Mouse (Mus musculus): ENCODE measurements around the gene Procr. TPM values are rescaled to one million over a fixed set of nuclear protein-coding genes. Genes with fewer than 3 reads are reported as not detected.
"Not testable (repeated sequence)": the region's sequence is repeated elsewhere in the genome, so short reads cannot be mapped to it uniquely, and the experiment has no call there.

Gene Procr
- polyA plus RNA-seq (2012; rRNA removed), result 19.3 and 21.2 TPM in 2 replicates

GRCm38 (mm10) chr2:155751014-155751786 is at the start of gene Procr:
TSS of gene Procr (plus strand) at chr2:155751117.
- DNase-seq (ENCODE audit: low spot score), result no peak

- no peak for DNase-seq (ENCODE audit: low spot score)
Observed at GRCm38 (mm10) chr2:155701399-155701919, 49.5 kb upstream of the Procr start.

GRCm38 (mm10) chr2:155703630-155704029 is 47.3 kb upstream of the Procr start:
- DNase-seq (ENCODE audit: low spot score), result no peak

- DNase-seq (ENCODE audit: low spot score), result no peak
Observed at GRCm38 (mm10) chr2:155707251-155707650, 43.7 kb upstream of the Procr start.

- DNase-seq (ENCODE audit: low spot score), result no peak
Observed at GRCm38 (mm10) chr2:155710557-155710956, 40.4 kb upstream of the Procr start.

GRCm38 (mm10) chr2:155717082-155717990 is 33.6 kb upstream of the Procr start:
- no peak for DNase-seq (ENCODE audit: low spot score)

GRCm38 (mm10) chr2:155720585-155720984 is 30.3 kb upstream of the Procr start:
- no peak for DNase-seq (ENCODE audit: low spot score)

- DNase-seq (ENCODE audit: low spot score), result no peak
Observed at GRCm38 (mm10) chr2:155724036-155724435, 26.9 kb upstream of the Procr start.

GRCm38 (mm10) chr2:155724526-155724925 is 26.4 kb upstream of the Procr start:
- DNase-seq (ENCODE audit: low spot score), result no peak

- DNase-seq (ENCODE audit: low spot score), result no peak
Observed at GRCm38 (mm10) chr2:155726302-155726701, 24.6 kb upstream of the Procr start.

GRCm38 (mm10) chr2:155727764-155728395 is 23.0 kb upstream of the Procr start:
- DNase-seq (ENCODE audit: low spot score), result no peak

- no peak for DNase-seq (ENCODE audit: low spot score)
Observed at GRCm38 (mm10) chr2:155728742-155729141, 22.2 kb upstream of the Procr start.

- peak; percentile 71 for DNase-seq (ENCODE audit: low spot score)
Observed at GRCm38 (mm10) chr2:155729158-155729645, 21.7 kb upstream of the Procr start, which contains the start of gene Edem2. TSS of gene Edem2 (minus strand) at chr2:155729475.

GRCm38 (mm10) chr2:155735080-155735479 is 15.8 kb upstream of the Procr start:
- no peak for DNase-seq (ENCODE audit: low spot score)

- DNase-seq (ENCODE audit: low spot score), result not testable (repeated sequence)
Observed at GRCm38 (mm10) chr2:155735766-155736165, 15.2 kb upstream of the Procr start, which contains the start of gene Gm17581. TSS of gene Gm17581 (minus strand) at chr2:155735866.

- DNase-seq (ENCODE audit: low spot score), result no peak
Observed at GRCm38 (mm10) chr2:155736936-155737335, 14.0 kb upstream of the Procr start.

GRCm38 (mm10) chr2:155737803-155738202 is 13.1 kb upstream of the Procr start:
- DNase-seq (ENCODE audit: low spot score), result no peak

GRCm38 (mm10) chr2:155742211-155742610 is 8.7 kb upstream of the Procr start:
- DNase-seq (ENCODE audit: low spot score), result no peak

GRCm38 (mm10) chr2:155742931-155743337 is 8.0 kb upstream of the Procr start:
- no peak for DNase-seq (ENCODE audit: low spot score)

- no peak for DNase-seq (ENCODE audit: low spot score)
Observed at GRCm38 (mm10) chr2:155743351-155743750, 7.6 kb upstream of the Procr start.

- DNase-seq (ENCODE audit: low spot score), result no peak
Observed at GRCm38 (mm10) chr2:155745487-155745886, 5.4 kb upstream of the Procr start.

GRCm38 (mm10) chr2:155749394-155749793 is 1.5 kb upstream of the Procr start:
- DNase-seq (ENCODE audit: low spot score), result no peak

All from urinary bladder, adult 2 months (tissue).